Comparison of ENCODE assay signal across 10 mouse cellular contexts in the genomic region with DNA sequence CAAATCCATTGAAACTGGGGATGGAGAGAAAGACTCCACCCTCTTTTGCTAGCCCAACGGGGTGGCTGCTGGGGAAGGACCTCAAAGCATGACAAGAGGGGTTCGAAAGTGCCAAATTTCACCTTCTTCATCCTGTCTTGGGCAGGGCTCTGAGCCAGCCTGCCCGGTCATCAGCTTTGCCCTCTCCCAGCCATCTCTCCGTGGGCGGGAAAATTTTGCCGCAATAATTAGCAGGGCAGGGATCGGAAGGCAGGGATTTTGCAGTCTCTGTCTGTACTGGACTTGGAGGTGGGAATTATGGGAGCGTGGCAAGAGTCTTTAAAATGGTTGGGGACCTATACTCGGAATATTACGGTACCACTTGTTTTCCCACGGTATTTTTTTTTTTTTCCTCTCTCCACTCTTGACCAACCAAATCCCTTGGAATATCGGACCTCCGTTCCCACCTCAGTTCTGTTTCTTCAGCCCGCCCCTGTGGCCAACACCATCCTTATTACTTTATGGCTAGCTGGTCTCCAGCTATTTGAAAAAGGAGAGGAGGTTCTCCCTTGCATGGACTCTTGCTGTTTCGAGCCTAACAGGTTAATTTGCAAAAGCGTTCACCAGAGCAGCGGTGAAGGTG. TPM values are rescaled to one million over a fixed set of nuclear protein-coding genes. Genes with fewer than 3 reads are reported as not detected.
A peak's percentile ranks its signal among the peaks of the same experiment; 100 is the strongest.
DNase-seq lines count a peak whose midpoint lies in the region; ATAC-seq and TF ChIP-seq lines count a peak whose summit lies in the region.
"Had no signal": no experiment of that assay in that cellular context is flagged by ENCODE, and none has a peak within 500 bp of the region (broad histone marks: within the 10 kb centered on the region; RNA-seq: fewer than 3 reads in every experiment).

No protein-coding gene starts in this region.

- H3K36me3 ChIP-seq in heart, embryonic 10.5 days = no peaks in the 10 kb centered on the region
- peaks cover 17% of the 10 kb centered on the region for H3K36me3 ChIP-seq in hindbrain, embryonic 13.5 days
- H3K36me3 ChIP-seq in midbrain, embryonic 14.5 days (ENCODE audit: control insufficient read depth, insufficient read depth, low read length) = peaks cover 23% of the 10 kb centered on the region
- H3K36me3 ChIP-seq in lung, postnatal 0 days (ENCODE audit: insufficient read depth, low read length) = no peaks in the 10 kb centered on the region
- H3K36me3 ChIP-seq: limb, embryonic 15.5 days had no signal

- no peak for TF ChIP-seq POLR2A in bone marrow macrophage, adult 2 months (IDR thresholded peaks at IDR 0.05; ENCODE audit: borderline replicate concordance, low read depth, low read length)

- TF ChIP-seq EP300 in lung, postnatal 0 days (IDR thresholded peaks at IDR 0.05) = no peak

- H3K4me3 ChIP-seq in heart, embryonic 10.5 days = peak overlapping the region; percentile 46
- peak overlapping the region; percentile 22 for H3K4me3 ChIP-seq in bone marrow macrophage, adult 2 months (ENCODE audit: insufficient read depth, low read length)
- H3K4me3 ChIP-seq in hindbrain, embryonic 13.5 days = peak overlapping the region; percentile 28
- H3K4me3 ChIP-seq in midbrain, embryonic 14.5 days (replicated peaks; ENCODE audit: low read depth, low read length) = peak overlapping the region; percentile 19
- no peak overlapping the region for H3K4me3 ChIP-seq in lung, postnatal 0 days (ENCODE audit: low read depth, low read length)
- H3K4me3 ChIP-seq: limb, embryonic 15.5 days had no signal

- H3K4me1 ChIP-seq in heart, embryonic 10.5 days = peaks cover 32% of the 10 kb centered on the region
- H3K4me1 ChIP-seq in bone marrow macrophage, adult 2 months (ENCODE audit: control insufficient read depth, insufficient read depth, low read length) = peaks cover 15% of the 10 kb centered on the region
- peaks cover 72% of the 10 kb centered on the region for H3K4me1 ChIP-seq in hindbrain, embryonic 13.5 days (replicated peaks)
- peaks cover 56% of the 10 kb centered on the region for H3K4me1 ChIP-seq in midbrain, embryonic 14.5 days (ENCODE audit: control insufficient read depth, insufficient read depth, low read length)
- no peaks in the 10 kb centered on the region for H3K4me1 ChIP-seq in lung, postnatal 0 days (ENCODE audit: insufficient read depth, low read depth, low read length)

- ATAC-seq in hindbrain, embryonic 13.5 days (ENCODE audit: low FRiP score) = no peak
- no peak for ATAC-seq in midbrain, embryonic 14.5 days (ENCODE audit: low FRiP score, low TSS enrichment)
- ATAC-seq in lung, postnatal 0 days = no peak

- H3K9me3 ChIP-seq in heart, embryonic 10.5 days = no peaks in the 10 kb centered on the region
- no peaks in the 10 kb centered on the region for H3K9me3 ChIP-seq in hindbrain, embryonic 13.5 days
- no peaks in the 10 kb centered on the region for H3K9me3 ChIP-seq in midbrain, embryonic 14.5 days (ENCODE audit: control insufficient read depth, low read length)
- no peaks in the 10 kb centered on the region for H3K9me3 ChIP-seq in lung, postnatal 0 days (ENCODE audit: low read length)
- H3K9me3 ChIP-seq: limb, embryonic 15.5 days had no signal

- no peak for DNase-seq in heart, embryonic 10.5 days (ENCODE audit: low spot score)
- no peak for DNase-seq in heart, postnatal 10 days
- DNase-seq in midbrain, embryonic 14.5 days = peak; percentile 57
- no peak for DNase-seq in thymus, postnatal 0 days (ENCODE audit: low spot score)
- no peak for DNase-seq in left cerebral cortex, postnatal 4 days
- DNase-seq in lung, postnatal 0 days (ENCODE audit: low spot score) = no peak

- 1% methylated on average over 17 of the region's 17 CpGs for WGBS in heart, embryonic 10.5 days
- WGBS in hindbrain, embryonic 13.5 days = 2% methylated on average over 17 of the region's 17 CpGs
- WGBS in midbrain, embryonic 14.5 days = 1% methylated on average over 17 of the region's 17 CpGs
- WGBS in lung, postnatal 0 days = 6% methylated on average over 17 of the region's 17 CpGs

- peaks cover 90% of the 10 kb centered on the region for H3K27me3 ChIP-seq in heart, embryonic 10.5 days (ENCODE audit: insufficient read depth, poor library complexity, severe bottlenecking)
- H3K27me3 ChIP-seq in hindbrain, embryonic 13.5 days = no peaks in the 10 kb centered on the region
- H3K27me3 ChIP-seq in midbrain, embryonic 14.5 days (ENCODE audit: control insufficient read depth, insufficient read depth, low read length) = no peaks in the 10 kb centered on the region
- H3K27me3 ChIP-seq in lung, postnatal 0 days (replicated peaks; ENCODE audit: insufficient read depth, low read length) = peaks cover 21% of the 10 kb centered on the region; the same call in 1 of the 2 replicates

- no peak overlapping the region for H3K27ac ChIP-seq in heart, embryonic 10.5 days
- H3K27ac ChIP-seq in bone marrow macrophage, adult 2 months (ENCODE audit: insufficient read depth, low read depth, low read length) = no peak overlapping the region
- H3K27ac ChIP-seq in hindbrain, embryonic 13.5 days = no peak overlapping the region
- peak overlapping the region; percentile 32; the same call in 1 of the 2 replicates for H3K27ac ChIP-seq in midbrain, embryonic 14.5 days (replicated peaks; ENCODE audit: low read depth, low read length)
- no peak overlapping the region for H3K27ac ChIP-seq in lung, postnatal 0 days (ENCODE audit: low read length)
- H3K27ac ChIP-seq: limb, embryonic 15.5 days had no signal

- H3K4me2 ChIP-seq in hindbrain, embryonic 13.5 days = peak overlapping the region; percentile 52
- peak overlapping the region; percentile 56 for H3K4me2 ChIP-seq in midbrain, embryonic 14.5 days (ENCODE audit: low read length)
- H3K4me2 ChIP-seq in lung, postnatal 0 days (replicated peaks; ENCODE audit: low read depth, low read length) = no peak overlapping the region
- H3K4me2 ChIP-seq: limb, embryonic 15.5 days had no signal

- intact Hi-C loops in heart, postnatal 10 days (cut with DNase I) = no loop called here
- intact Hi-C loops in left cerebral cortex, postnatal 4 days (cut with DNase I) = no loop called here

- peak overlapping the region; percentile 56; the same call in 1 of the 2 replicates for H3K9ac ChIP-seq in hindbrain, embryonic 13.5 days
- H3K9ac ChIP-seq in midbrain, embryonic 14.5 days (replicated peaks; ENCODE audit: low read length) = peak overlapping the region; percentile 47
- H3K9ac ChIP-seq in lung, postnatal 0 days (replicated peaks; ENCODE audit: low read depth) = no peak overlapping the region
- H3K9ac ChIP-seq: limb, embryonic 15.5 days had no signal

- TF ChIP-seq CTCF in bone marrow macrophage, adult 2 months (IDR thresholded peaks at IDR 0.05; ENCODE audit: low read depth, low read length) = no peak
- no peak for TF ChIP-seq CTCF in lung, postnatal 0 days (IDR thresholded peaks at IDR 0.05)

RNA-seq across cellular contexts. Expression of a gene that starts 24.9 kb away (rescaled TPM):
- polyA plus RNA-seq in heart, embryonic 10.5 days (2016; fragmentation: Nextera tagmentation; extraction: Ambion mirVana) = not detected in 2 replicates
- not detected for total RNA-seq in heart, postnatal 10 days (2021)
- not detected in 2 replicates for polyA plus RNA-seq in bone marrow macrophage, adult 2 months (2012; ENCODE audit: insufficient read depth, insufficient read length, missing spikeins)
- polyA plus RNA-seq in hindbrain, embryonic 13.5 days (2015; fragmentation: Nextera tagmentation; extraction: Ambion mirVana) = 0.75 and 1.1 TPM in 2 replicates
- polyA plus RNA-seq in midbrain, embryonic 14.5 days (2014; fragmentation: Nextera tagmentation; extraction: Ambion mirVana) = 0.58 and 0.86 TPM in 2 replicates
- polyA plus RNA-seq in thymus, postnatal 0 days (2015; fragmentation: Nextera tagmentation; extraction: Ambion mirVana) = not detected in 2 replicates
- 1 to 10 TPM; 1.4 to 1.7 TPM for total RNA-seq in left cerebral cortex, postnatal 4 days (2021)
- polyA plus RNA-seq in lung, postnatal 0 days (2015; fragmentation: Nextera tagmentation; extraction: Ambion mirVana) = not detected in 2 replicates
- polyA plus RNA-seq: limb, embryonic 15.5 days; small intestine, adult 2 months had no signal

RNA-seq across cellular contexts. Expression of a gene that starts 28.8 kb away (rescaled TPM):
- 2.1 and 3.3 TPM in 2 replicates for polyA plus RNA-seq in heart, embryonic 10.5 days (2016; fragmentation: Nextera tagmentation; extraction: Ambion mirVana)
- total RNA-seq in heart, postnatal 10 days (2021) = 1 to 10 TPM; 1.7 to 2.4 TPM
- 1.0 and 1.2 TPM in 2 replicates for polyA plus RNA-seq in bone marrow macrophage, adult 2 months (2012; ENCODE audit: insufficient read depth, insufficient read length, missing spikeins)
- 4.8 and 5.2 TPM in 2 replicates for polyA plus RNA-seq in hindbrain, embryonic 13.5 days (2015; fragmentation: Nextera tagmentation; extraction: Ambion mirVana)
- 4.2 and 4.8 TPM in 2 replicates for polyA plus RNA-seq in midbrain, embryonic 14.5 days (2014; fragmentation: Nextera tagmentation; extraction: Ambion mirVana)
- polyA plus RNA-seq in thymus, postnatal 0 days (2015; fragmentation: Nextera tagmentation; extraction: Ambion mirVana) = 5.5 and 5.9 TPM in 2 replicates
- total RNA-seq in left cerebral cortex, postnatal 4 days (2021) = 10 to 100 TPM; 18.8 to 20.2 TPM
- polyA plus RNA-seq in lung, postnatal 0 days (2015; fragmentation: Nextera tagmentation; extraction: Ambion mirVana) = 2.3 and 2.6 TPM in 2 replicates

RNA-seq across cellular contexts. Expression of a gene that starts 36.6 kb away (rescaled TPM):
- polyA plus RNA-seq in heart, embryonic 10.5 days (2016; fragmentation: Nextera tagmentation; extraction: Ambion mirVana) = 0.53 and 0.57 TPM in 2 replicates
- 10 to 100 TPM in 1 of 2 experiments, 1 to 10 TPM in 1; 9.9 to 10.1 TPM for total RNA-seq in heart, postnatal 10 days (2021)
- polyA plus RNA-seq in bone marrow macrophage, adult 2 months (2012; ENCODE audit: insufficient read depth, insufficient read length, missing spikeins) = 0.12 TPM in 1 of 2 replicates, not detected in the other
- polyA plus RNA-seq in hindbrain, embryonic 13.5 days (2015; fragmentation: Nextera tagmentation; extraction: Ambion mirVana) = 14.9 and 15.8 TPM in 2 replicates
- 18.6 and 20.7 TPM in 2 replicates for polyA plus RNA-seq in midbrain, embryonic 14.5 days (2014; fragmentation: Nextera tagmentation; extraction: Ambion mirVana)
- 0.17 and 0.28 TPM in 2 replicates for polyA plus RNA-seq in thymus, postnatal 0 days (2015; fragmentation: Nextera tagmentation; extraction: Ambion mirVana)
- 100 to 1,000 TPM; 152 to 154 TPM for total RNA-seq in left cerebral cortex, postnatal 4 days (2021)
- 1.1 and 1.2 TPM in 2 replicates for polyA plus RNA-seq in lung, postnatal 0 days (2015; fragmentation: Nextera tagmentation; extraction: Ambion mirVana)

RNA-seq across cellular contexts. Expression of a gene that starts 41.6 kb away (rescaled TPM):
- polyA plus RNA-seq in heart, embryonic 10.5 days (2016; fragmentation: Nextera tagmentation; extraction: Ambion mirVana) = 14.9 and 27.0 TPM in 2 replicates
- total RNA-seq in heart, postnatal 10 days (2021) = 10 to 100 TPM; 24.5 to 29.5 TPM
- 16.4 and 17.5 TPM in 2 replicates for polyA plus RNA-seq in bone marrow macrophage, adult 2 months (2012; ENCODE audit: insufficient read depth, insufficient read length, missing spikeins)
- 23.4 and 24.6 TPM in 2 replicates for polyA plus RNA-seq in hindbrain, embryonic 13.5 days (2015; fragmentation: Nextera tagmentation; extraction: Ambion mirVana)
- polyA plus RNA-seq in midbrain, embryonic 14.5 days (2014; fragmentation: Nextera tagmentation; extraction: Ambion mirVana) = 30.8 and 34.2 TPM in 2 replicates
- 18.3 and 20.7 TPM in 2 replicates for polyA plus RNA-seq in thymus, postnatal 0 days (2015; fragmentation: Nextera tagmentation; extraction: Ambion mirVana)
- total RNA-seq in left cerebral cortex, postnatal 4 days (2021) = 10 to 100 TPM; 56.9 to 60.8 TPM
- polyA plus RNA-seq in lung, postnatal 0 days (2015; fragmentation: Nextera tagmentation; extraction: Ambion mirVana) = 11.7 and 12.2 TPM in 2 replicates

RNA-seq across cellular contexts. Expression of a gene that starts 52.1 kb away (rescaled TPM):
- 26.9 and 29.4 TPM in 2 replicates for polyA plus RNA-seq in heart, embryonic 10.5 days (2016; fragmentation: Nextera tagmentation; extraction: Ambion mirVana)
- 10 to 100 TPM in 1 of 2 experiments, 1 to 10 TPM in 1; 9.5 to 11.5 TPM for total RNA-seq in heart, postnatal 10 days (2021)
- polyA plus RNA-seq in bone marrow macrophage, adult 2 months (2012; ENCODE audit: insufficient read depth, insufficient read length, missing spikeins) = 18.1 and 21.2 TPM in 2 replicates
- 23.5 and 23.6 TPM in 2 replicates for polyA plus RNA-seq in hindbrain, embryonic 13.5 days (2015; fragmentation: Nextera tagmentation; extraction: Ambion mirVana)
- polyA plus RNA-seq in midbrain, embryonic 14.5 days (2014; fragmentation: Nextera tagmentation; extraction: Ambion mirVana) = 16.1 and 18.5 TPM in 2 replicates
- polyA plus RNA-seq in thymus, postnatal 0 days (2015; fragmentation: Nextera tagmentation; extraction: Ambion mirVana) = 29.1 and 31.7 TPM in 2 replicates
- 10 to 100 TPM; 16.0 to 23.3 TPM for total RNA-seq in left cerebral cortex, postnatal 4 days (2021)
- 17.6 and 19.0 TPM in 2 replicates for polyA plus RNA-seq in lung, postnatal 0 days (2015; fragmentation: Nextera tagmentation; extraction: Ambion mirVana)
